In the genomic region with DNA sequence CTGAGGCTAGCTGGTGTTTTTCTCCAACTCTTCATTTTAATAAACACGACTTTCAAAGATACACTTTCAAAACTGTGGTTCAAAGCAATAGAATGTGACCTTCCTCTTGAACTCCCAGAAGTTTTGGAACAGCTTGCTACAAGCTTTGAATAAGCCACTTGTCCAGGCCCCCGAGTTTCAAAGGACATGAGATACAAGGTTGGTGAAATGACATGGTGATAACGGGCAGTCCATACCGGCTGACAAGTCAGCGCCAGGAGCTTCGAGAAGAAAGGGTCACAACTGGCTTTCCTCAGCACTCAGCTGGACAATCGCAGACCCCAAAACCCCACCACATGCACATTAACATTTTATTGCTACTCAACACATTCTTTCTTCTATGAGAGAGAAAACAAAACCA, we compare ENCODE assay signal across 20 mouse cellular contexts.
DNase-seq lines count a peak whose midpoint lies in the region; ATAC-seq and TF ChIP-seq lines count a peak whose summit lies in the region.
"Had no signal": no experiment of that assay in that cellular context is flagged by ENCODE, and none has a peak within 500 bp of the region (broad histone marks: within the 10 kb centered on the region; RNA-seq: fewer than 3 reads in every experiment).

No protein-coding gene starts in this region.

- no peak overlapping the region for H3K4me3 ChIP-seq in lung, postnatal 0 days (ENCODE audit: low read depth, low read length)
- H3K4me3 ChIP-seq in heart, embryonic 12.5 days = no peak overlapping the region
- H3K4me3 ChIP-seq in heart, embryonic 16.5 days (ENCODE audit: low read length) = peak overlapping the region; percentile 12; the same call in 1 of the 2 replicates
- H3K4me3 ChIP-seq in midbrain, embryonic 16.5 days (ENCODE audit: low read depth, low read length) = no peak overlapping the region
- H3K4me3 ChIP-seq: embryonic facial prominence, embryonic 12.5 days; forebrain, embryonic 15.5 days; hindbrain, embryonic 15.5 days had no signal

- no peak for ATAC-seq in lung, postnatal 0 days
- peak; percentile 68; the same call in 1 of the 2 replicates for ATAC-seq in heart, embryonic 12.5 days (ENCODE audit: insufficient number of reproducible peaks, low FRiP score)
- peak; percentile 76 for ATAC-seq in heart, embryonic 16.5 days (replicated peaks; ENCODE audit: extremely low read depth, insufficient read depth, low FRiP score)
- ATAC-seq in midbrain, embryonic 16.5 days = no peak
- ATAC-seq: forebrain, embryonic 15.5 days; intestine, postnatal 0 days had no signal

- H3K27me3 ChIP-seq in lung, postnatal 0 days (replicated peaks; ENCODE audit: insufficient read depth, low read length) = no peaks in the 10 kb centered on the region
- H3K27me3 ChIP-seq in heart, embryonic 12.5 days (replicated peaks) = no peaks in the 10 kb centered on the region
- no peaks in the 10 kb centered on the region for H3K27me3 ChIP-seq in heart, embryonic 16.5 days (ENCODE audit: control insufficient read depth, insufficient read depth, low read length)
- H3K27me3 ChIP-seq in midbrain, embryonic 16.5 days (ENCODE audit: control insufficient read depth, insufficient read depth, low read depth, low read length) = no peaks in the 10 kb centered on the region
- H3K27me3 ChIP-seq: embryonic facial prominence, embryonic 12.5 days; forebrain, embryonic 15.5 days; hindbrain, embryonic 15.5 days had no signal

- no peak overlapping the region for H3K9ac ChIP-seq in lung, postnatal 0 days (replicated peaks; ENCODE audit: low read depth)
- no peak overlapping the region for H3K9ac ChIP-seq in heart, embryonic 12.5 days
- no peak overlapping the region for H3K9ac ChIP-seq in heart, embryonic 16.5 days (ENCODE audit: low read length)
- no peak overlapping the region for H3K9ac ChIP-seq in midbrain, embryonic 16.5 days (ENCODE audit: low read depth, low read length)
- H3K9ac ChIP-seq: embryonic facial prominence, embryonic 12.5 days; forebrain, embryonic 15.5 days; hindbrain, embryonic 15.5 days had no signal

- DNase-seq in lung, postnatal 0 days (ENCODE audit: low spot score) = peak; percentile 4
- DNase-seq in lung, postnatal 4 days = no peak
- DNase-seq in heart, postnatal 4 days = peak; percentile 39
- no peak for DNase-seq in embryo, embryonic 10 days (ENCODE audit: low spot score)
- DNase-seq in urinary bladder, adult 18-20 months (ENCODE audit: low spot score in 2 of 2) = no peak
- DNase-seq: adrenal gland, adult 2 months; adrenal gland, postnatal 25 days; cerebellum, adult 18-20 months; cerebellum, adult 9-11 months; cerebellum, postnatal 36 days; embryo, embryonic 11 days; gastrocnemius, postnatal 14 days; kidney, adult 8-10 months had no signal

- TF ChIP-seq EP300 in lung, postnatal 0 days (IDR thresholded peaks at IDR 0.05) = no peak

- no peak for TF ChIP-seq CTCF in lung, postnatal 0 days (IDR thresholded peaks at IDR 0.05)

- H3K4me1 ChIP-seq in lung, postnatal 0 days (ENCODE audit: insufficient read depth, low read depth, low read length) = no peaks in the 10 kb centered on the region
- H3K4me1 ChIP-seq in heart, embryonic 12.5 days (replicated peaks) = peaks cover 39% of the 10 kb centered on the region
- H3K4me1 ChIP-seq in heart, embryonic 16.5 days (ENCODE audit: control insufficient read depth, insufficient read depth, low read length) = peaks cover 41% of the 10 kb centered on the region
- peaks cover 19% of the 10 kb centered on the region for H3K4me1 ChIP-seq in midbrain, embryonic 16.5 days (ENCODE audit: control insufficient read depth, insufficient read depth, low read length)

- H3K4me2 ChIP-seq in lung, postnatal 0 days (replicated peaks; ENCODE audit: low read depth, low read length) = no peak overlapping the region
- H3K4me2 ChIP-seq in heart, embryonic 12.5 days = peak overlapping the region; percentile 2; the same call in 1 of the 2 replicates
- H3K4me2 ChIP-seq in heart, embryonic 16.5 days (ENCODE audit: low read depth, low read length) = peak overlapping the region; percentile 49
- H3K4me2 ChIP-seq in midbrain, embryonic 16.5 days (ENCODE audit: low read length) = no peak overlapping the region
- H3K4me2 ChIP-seq: embryonic facial prominence, embryonic 12.5 days; forebrain, embryonic 15.5 days; hindbrain, embryonic 15.5 days had no signal

- WGBS in lung, postnatal 0 days = 29% methylated on average over 7 of the region's 7 CpGs
- 14% methylated on average over 7 of the region's 7 CpGs for WGBS in heart, embryonic 12.5 days
- 22% methylated on average over 7 of the region's 7 CpGs for WGBS in heart, embryonic 16.5 days
- 63% methylated on average over 7 of the region's 7 CpGs for WGBS in midbrain, embryonic 16.5 days

- H3K36me3 ChIP-seq in lung, postnatal 0 days (ENCODE audit: insufficient read depth, low read length) = no peaks in the 10 kb centered on the region
- H3K36me3 ChIP-seq in heart, embryonic 12.5 days = no peaks in the 10 kb centered on the region
- no peaks in the 10 kb centered on the region for H3K36me3 ChIP-seq in heart, embryonic 16.5 days (ENCODE audit: control insufficient read depth, insufficient read depth)
- no peaks in the 10 kb centered on the region for H3K36me3 ChIP-seq in midbrain, embryonic 16.5 days (ENCODE audit: control insufficient read depth, insufficient read depth, low read length)
- H3K36me3 ChIP-seq: embryonic facial prominence, embryonic 12.5 days; forebrain, embryonic 15.5 days; hindbrain, embryonic 15.5 days had no signal

- no peak overlapping the region for H3K27ac ChIP-seq in lung, postnatal 0 days (ENCODE audit: low read length)
- peak overlapping the region; percentile 24; the same call in 1 of the 2 replicates for H3K27ac ChIP-seq in heart, embryonic 12.5 days (ENCODE audit: poor library complexity, severe bottlenecking)
- H3K27ac ChIP-seq in heart, embryonic 16.5 days (ENCODE audit: low read length) = peak overlapping the region; percentile 86
- H3K27ac ChIP-seq in midbrain, embryonic 16.5 days (ENCODE audit: low read length) = no peak overlapping the region
- H3K27ac ChIP-seq: embryonic facial prominence, embryonic 12.5 days; forebrain, embryonic 15.5 days; hindbrain, embryonic 15.5 days had no signal

- no peaks in the 10 kb centered on the region for H3K9me3 ChIP-seq in lung, postnatal 0 days (ENCODE audit: low read length)
- no peaks in the 10 kb centered on the region for H3K9me3 ChIP-seq in heart, embryonic 12.5 days (replicated peaks)
- H3K9me3 ChIP-seq in heart, embryonic 16.5 days (replicated peaks; ENCODE audit: control insufficient read depth, low read length) = no peaks in the 10 kb centered on the region
- no peaks in the 10 kb centered on the region for H3K9me3 ChIP-seq in midbrain, embryonic 16.5 days (replicated peaks; ENCODE audit: control insufficient read depth, low read length, poor library complexity, severe bottlenecking)
- H3K9me3 ChIP-seq: embryonic facial prominence, embryonic 12.5 days; forebrain, embryonic 15.5 days; hindbrain, embryonic 15.5 days had no signal

Comparison
In these comparisons a context has a peak if more than half of its experiments do, and no peak if none do; other contexts are left out.
1. DNase-seq: peak in lung, postnatal 0 days (single experiment) and heart, postnatal 4 days (single experiment); none in lung, postnatal 4 days (0 of 2), embryo, embryonic 10 days (single experiment) and urinary bladder, adult 18-20 months (0 of 2).
2. ATAC-seq: peak in heart, embryonic 12.5 days (single experiment) and heart, embryonic 16.5 days (single experiment); none in lung, postnatal 0 days (single experiment) and midbrain, embryonic 16.5 days (single experiment).
3. H3K27ac ChIP-seq: peak in heart, embryonic 12.5 days (single experiment) and heart, embryonic 16.5 days (single experiment); none in lung, postnatal 0 days (single experiment) and midbrain, embryonic 16.5 days (single experiment).
4. H3K4me2 ChIP-seq: peak in heart, embryonic 12.5 days (single experiment) and heart, embryonic 16.5 days (single experiment); none in lung, postnatal 0 days (single experiment) and midbrain, embryonic 16.5 days (single experiment).